Mouse (Mus musculus) adrenal gland (tissue): Measurements from ENCODE around the gene Tas2r125.
"Not testable (repeated sequence)": the region's sequence is repeated elsewhere in the genome, so short reads cannot be mapped to it uniquely, and the experiment has no call there.

ENCODE experiments used
- intact Hi-C: fragments of 180-260 bp; cut with DNase I; formaldehyde crosslinking; loops from one replicate; pipeline ENCODE4 v1.15.1; 2025
- long read RNA-seq, 2 experiments: library from polyadenylated mRNA; unstranded; transcript quantifications; one replicate each; pipeline ENCODE4 v2.0.0; 2020; ENCODE audit warnings: borderline replicate concordance in 1 of 2; ENCODE audit not compliant: insufficient replicate concordance in 1 of 2

The Tas2r125 gene
- long read RNA-seq, experiment 1: 0 reads
- long read RNA-seq, experiment 2: 0 reads

- intact Hi-C loops: no loop called here
Observed at GRCm38 (mm10) chr6:132909351-132909750, at the start of gene Tas2r125. Tas2r125 (plus strand) TSS chr6:132909651.

GRCm38 (mm10) chr6:132867708-132868107 is 41.7 kb upstream of the Tas2r125 start, which contains the start of gene Tas2r110:
Tas2r110 (plus strand) TSS chr6:132868008.
- intact Hi-C loops: no loop called here

GRCm38 (mm10) chr6:132892711-132893110 is 16.7 kb upstream of the Tas2r125 start, which contains the start of gene Tas2r113:
Tas2r113 (plus strand) TSS chr6:132893011.
- intact Hi-C loops: no loop called here

- intact Hi-C loops: not testable (repeated sequence)
Observed at GRCm38 (mm10) chr6:132941376-132941775, 31.9 kb downstream of the Tas2r125 start.

GRCm38 (mm10) chr6:132950802-132951201 is 41.4 kb downstream of the Tas2r125 start, which contains the start of gene Tas2r129:
Tas2r129 (plus strand) TSS chr6:132951102.
- intact Hi-C loops: no loop called here

GRCm38 (mm10) chr6:132957819-132958218 is 48.4 kb downstream of the Tas2r125 start, which contains the start of gene Tas2r131:
Tas2r131 (minus strand) TSS chr6:132957919.
- intact Hi-C loops: no loop called here
